Mouse (Mus musculus) liver, adult 2 months (tissue): ENCODE measurements at regions not wholly inside any gene's neighbourhood (a gene's known extent, or its start where the extent isn't known, plus 50 kb on each side); places are given as distances from the start of the nearest gene placed in this dataset.

Source experiments
- CTCF ChIP-seq: fragments of 200-500 bp; IDR thresholded peaks from 2 replicates; pipeline ENCODE4 v1.5.1; 2011; ENCODE audit warnings: low read depth, low read length, control low read depth
- POLR2A ChIP-seq: fragments of 200-500 bp; IDR thresholded peaks from 2 replicates; pipeline ENCODE4 v1.6.1; 2011; ENCODE audit warnings: low read length, control low read depth; ENCODE audit not compliant: insufficient read depth; ENCODE audit errors: extremely low read depth

GRCm38 (mm10) chr12:16358831-16359230 lies 251.9 kb downstream of the Lpin1 start:
- TF ChIP-seq CTCF = no peak
- no peak for TF ChIP-seq POLR2A
